Mouse (Mus musculus) cerebellum, adult 11-12 months (tissue): ENCODE results near the gene Slc9a5.

Experiments
- DNase-seq: peaks from one replicate; pipeline ENCODE4 v3.0.0; 2022

The Slc9a5 gene

DNA sequence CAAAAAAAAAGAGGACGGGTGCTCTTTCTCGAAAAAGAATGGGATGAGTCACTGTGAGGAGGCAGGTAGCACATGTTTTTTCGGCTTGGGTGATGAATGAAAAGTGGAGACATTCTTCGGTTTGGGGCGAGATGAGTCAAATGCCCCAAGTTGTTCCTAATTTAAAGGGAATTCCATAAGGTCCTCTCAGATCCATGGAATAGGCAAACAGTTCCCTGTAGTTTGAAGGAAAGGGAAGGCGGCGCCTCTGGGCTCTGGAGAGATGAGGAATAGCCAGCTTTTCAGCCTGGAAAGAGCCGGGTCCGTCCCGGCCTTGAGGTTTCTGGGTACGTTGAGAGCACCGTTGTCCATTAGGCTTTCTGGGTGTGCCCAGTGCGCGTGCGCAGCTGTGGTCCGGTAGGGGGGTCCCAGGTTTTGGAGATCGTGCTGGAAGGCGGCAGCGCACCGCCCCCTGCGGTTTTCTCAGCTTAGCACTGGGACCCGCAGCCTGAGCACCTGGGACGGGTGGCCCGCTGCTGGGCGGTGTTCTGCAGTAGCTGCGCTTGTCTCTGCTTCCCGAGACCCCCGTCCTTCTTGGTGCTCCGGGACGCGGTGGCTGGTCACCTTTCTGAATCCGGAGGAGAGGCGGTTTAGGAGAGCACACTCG lies at the start of gene Slc9a5:
Gene Slc9a5, plus strand, starts transcription at position 394 of the 646 bp plus-strand sequence.
- peak; percentile 81 for DNase-seq

DNA sequence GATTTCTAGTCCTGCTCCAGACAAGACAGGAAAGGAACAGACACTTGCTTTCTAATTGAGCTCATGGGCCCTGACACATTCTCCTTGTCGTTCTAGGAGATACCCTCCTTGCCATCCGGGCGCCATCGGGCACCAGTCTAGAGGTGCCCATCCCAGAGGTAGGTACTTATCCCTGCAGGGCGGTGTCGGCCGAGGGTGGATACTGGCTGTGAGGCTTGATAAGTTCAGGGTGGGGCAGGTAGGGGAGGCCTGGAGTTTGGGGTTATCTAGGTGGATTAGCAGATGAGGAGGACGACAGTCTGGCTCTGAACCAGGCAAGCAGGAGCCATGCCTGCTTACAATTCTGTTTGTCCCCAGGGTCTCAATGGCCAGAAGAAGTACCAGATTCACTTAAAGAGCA lies 48.7 kb upstream of the Slc9a5 start:
- DNase-seq: no peak

GRCm38 (mm10) chr8:105303396-105303795 lies 45.2 kb upstream of the Slc9a5 start:
- no peak for DNase-seq

- no peak for DNase-seq
Measured at GRCm38 (mm10) chr8:105303874-105304273, 44.8 kb upstream of the Slc9a5 start.

GRCm38 (mm10) chr8:105304325-105305210 lies 44.1 kb upstream of the Slc9a5 start:
- DNase-seq: no peak

GRCm38 (mm10) chr8:105305211-105306145 lies 43.2 kb upstream of the Slc9a5 start, which contains the start of gene Elmo3:
Gene Elmo3, plus strand, starts transcription at chr8:105305601.
- DNase-seq: peak; percentile 85

GRCm38 (mm10) chr8:105306146-105306691 lies 42.4 kb upstream of the Slc9a5 start:
- peak; percentile 56 for DNase-seq

GRCm38 (mm10) chr8:105307670-105308069 lies 41.0 kb upstream of the Slc9a5 start:
- DNase-seq: peak; percentile 60

- peak; percentile 69 for DNase-seq
Measured at GRCm38 (mm10) chr8:105308428-105308827, 40.2 kb upstream of the Slc9a5 start.

- peak; percentile 98 for DNase-seq
Measured at GRCm38 (mm10) chr8:105309142-105309847, 39.3 kb upstream of the Slc9a5 start.

- peak; percentile 69 for DNase-seq
Measured at GRCm38 (mm10) chr8:105310118-105310517, 38.5 kb upstream of the Slc9a5 start.

DNA sequence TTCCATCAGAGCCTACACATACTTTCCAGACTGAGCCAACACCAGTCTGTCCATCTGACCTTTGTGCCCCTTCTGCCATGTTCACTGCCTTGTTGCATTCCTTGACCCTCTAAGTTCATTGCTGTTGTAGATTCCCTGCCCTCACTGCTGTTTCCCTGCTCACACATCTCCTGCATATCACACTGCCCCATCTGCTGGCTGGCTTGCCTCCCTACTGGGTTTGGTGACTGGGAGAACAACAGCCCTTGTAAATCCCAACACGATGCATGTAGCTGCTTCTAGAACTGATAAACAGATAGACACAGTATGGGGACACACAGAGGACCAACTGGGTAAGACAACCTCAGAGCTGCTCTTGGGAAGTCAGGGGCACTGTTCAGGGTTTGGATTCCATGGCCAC lies 36.9 kb upstream of the Slc9a5 start:
- DNase-seq: no peak

- peak; percentile 70 for DNase-seq
Measured at GRCm38 (mm10) chr8:105312891-105313481, 35.7 kb upstream of the Slc9a5 start.

DNA sequence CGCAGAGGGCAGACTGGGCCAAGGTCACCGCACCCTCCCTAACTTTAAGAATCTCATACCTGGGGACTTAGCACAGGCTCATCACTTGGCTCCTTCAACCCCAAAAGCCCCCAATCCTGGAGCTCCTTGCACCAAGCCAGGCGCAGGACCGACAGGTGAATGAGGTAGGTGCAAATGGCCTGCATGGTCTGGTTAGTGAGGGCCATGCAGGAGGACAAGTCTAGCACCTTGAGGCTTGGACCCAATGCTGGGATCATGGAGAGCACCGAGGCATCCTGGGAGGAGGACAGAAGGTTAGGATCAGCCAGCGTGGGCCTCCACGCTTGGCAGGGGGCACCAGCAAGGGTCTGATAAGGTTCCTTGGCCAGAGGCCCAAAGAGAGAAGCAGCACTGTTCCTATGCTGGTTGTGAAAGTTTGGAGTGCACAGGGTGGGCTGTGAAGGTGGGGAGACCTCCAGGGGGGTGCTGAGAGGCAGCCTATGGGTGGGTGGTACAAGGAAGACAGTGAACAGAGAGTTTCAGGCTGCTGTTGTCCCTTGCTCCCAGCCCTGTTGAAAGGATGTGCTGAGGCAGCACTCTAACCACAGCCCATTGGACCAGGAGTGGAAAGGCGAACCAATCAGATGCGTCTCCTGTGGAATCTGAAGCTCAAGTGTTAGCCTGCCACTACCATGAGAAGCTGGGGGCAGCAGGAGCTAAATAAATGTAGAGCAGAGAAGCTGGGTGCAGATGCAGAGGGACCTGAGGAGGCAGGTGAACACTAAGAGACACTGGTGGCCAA lies 34.8 kb upstream of the Slc9a5 start:
- no peak for DNase-seq

GRCm38 (mm10) chr8:105315073-105315769 lies 33.4 kb upstream of the Slc9a5 start:
- peak; percentile 78 for DNase-seq

- DNase-seq: no peak
Measured at GRCm38 (mm10) chr8:105317941-105318340, 30.7 kb upstream of the Slc9a5 start.

GRCm38 (mm10) chr8:105318662-105319190 lies 29.9 kb upstream of the Slc9a5 start:
- no peak for DNase-seq

GRCm38 (mm10) chr8:105323183-105323582 lies 25.5 kb upstream of the Slc9a5 start:
- DNase-seq: no peak

DNA sequence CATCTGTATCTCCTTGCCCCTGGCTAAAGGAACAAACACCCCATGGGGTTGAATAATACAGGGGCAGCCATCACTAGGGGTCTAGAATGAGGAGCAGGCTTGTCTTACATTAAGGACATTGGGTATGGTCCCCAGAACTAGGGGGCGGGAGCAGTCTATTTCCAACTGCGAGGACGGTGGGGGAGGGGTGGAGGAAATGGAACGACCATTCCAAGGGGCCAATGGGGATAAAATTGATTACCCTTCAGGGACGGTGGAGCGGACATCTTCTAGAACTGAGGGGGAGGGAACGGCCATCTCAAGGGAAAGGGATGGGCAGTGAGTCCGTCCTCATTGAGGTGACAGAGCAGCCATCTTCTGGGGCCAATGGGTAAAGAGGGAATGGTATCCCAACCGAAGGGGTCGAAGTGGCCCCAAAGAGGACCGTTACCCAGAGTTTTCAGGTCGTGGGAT lies 23.0 kb upstream of the Slc9a5 start:
- peak; percentile 51 for DNase-seq
